Mouse (Mus musculus): ENCODE measurements around the gene Arsg. TPM values are rescaled to one million over a fixed set of nuclear protein-coding genes. Genes with fewer than 3 reads are reported as not detected.

Gene Arsg
- 10 to 100 TPM; 10.6 to 14.2 TPM for total RNA-seq (2021)
- long read RNA-seq, experiment 1, partial matches to known transcripts, result 12 of 17 reads
- long read RNA-seq, experiment 1, other reads (novel, unspliced or antisense), result 2 of 17 reads
- long read RNA-seq, experiment 2, partial matches to known transcripts, result 2 of 4 reads
- long read RNA-seq, experiment 2, other reads (novel, unspliced or antisense), result 2 of 4 reads

DNA sequence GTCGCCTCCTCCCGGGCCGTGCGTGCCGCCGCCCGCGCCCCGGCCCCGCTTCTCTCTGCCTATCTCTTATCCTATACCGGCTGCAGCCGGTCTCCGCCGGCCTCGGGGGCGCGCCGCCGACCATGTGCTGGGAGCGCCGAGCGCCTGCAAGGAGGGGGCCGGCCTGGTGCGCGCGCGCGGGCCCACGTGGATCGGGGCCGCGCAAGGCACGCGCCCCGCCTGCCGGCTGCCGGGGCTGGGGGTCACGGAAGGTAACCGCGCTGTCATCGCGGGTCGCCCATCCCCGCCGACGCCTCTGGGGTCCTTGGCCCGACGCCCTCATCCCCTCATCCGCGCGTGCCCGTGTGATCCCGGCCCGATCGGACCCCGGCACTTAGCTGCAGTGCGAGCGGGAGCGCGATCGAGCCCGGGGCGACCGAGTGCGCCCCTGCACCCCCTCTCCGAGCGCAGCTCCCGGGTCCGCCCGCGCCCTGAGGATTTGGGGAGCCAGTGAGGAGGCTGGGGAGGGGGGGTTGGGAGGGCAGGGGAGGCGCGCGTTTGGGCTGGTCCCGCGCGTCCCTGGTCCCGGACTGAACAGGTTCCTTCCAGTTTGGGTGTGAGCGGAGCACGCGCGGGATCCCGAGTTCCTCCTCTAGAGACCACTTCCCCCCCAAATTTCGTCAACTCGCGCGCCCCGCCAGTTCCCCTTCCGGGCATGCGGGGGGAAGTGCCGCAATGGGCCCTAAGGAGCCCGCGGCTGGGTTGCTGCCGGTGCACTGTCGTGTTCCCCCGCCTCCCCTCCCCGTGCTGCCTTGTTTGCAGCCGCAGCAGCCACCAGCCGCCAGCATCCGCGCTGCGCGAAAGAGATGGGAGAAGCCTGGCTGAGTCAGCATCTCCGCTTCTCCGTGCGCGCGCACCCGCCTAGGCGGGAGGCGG is at the start of gene Arsg, which contains the start of gene Slc16a6:
Arsg (plus strand) TSS at position 204 of the 915 bp plus-strand sequence.
Slc16a6 (minus strand) TSS at position 428 of the 915 bp plus-strand sequence.
- DNase-seq, result peak; percentile 85

DNA sequence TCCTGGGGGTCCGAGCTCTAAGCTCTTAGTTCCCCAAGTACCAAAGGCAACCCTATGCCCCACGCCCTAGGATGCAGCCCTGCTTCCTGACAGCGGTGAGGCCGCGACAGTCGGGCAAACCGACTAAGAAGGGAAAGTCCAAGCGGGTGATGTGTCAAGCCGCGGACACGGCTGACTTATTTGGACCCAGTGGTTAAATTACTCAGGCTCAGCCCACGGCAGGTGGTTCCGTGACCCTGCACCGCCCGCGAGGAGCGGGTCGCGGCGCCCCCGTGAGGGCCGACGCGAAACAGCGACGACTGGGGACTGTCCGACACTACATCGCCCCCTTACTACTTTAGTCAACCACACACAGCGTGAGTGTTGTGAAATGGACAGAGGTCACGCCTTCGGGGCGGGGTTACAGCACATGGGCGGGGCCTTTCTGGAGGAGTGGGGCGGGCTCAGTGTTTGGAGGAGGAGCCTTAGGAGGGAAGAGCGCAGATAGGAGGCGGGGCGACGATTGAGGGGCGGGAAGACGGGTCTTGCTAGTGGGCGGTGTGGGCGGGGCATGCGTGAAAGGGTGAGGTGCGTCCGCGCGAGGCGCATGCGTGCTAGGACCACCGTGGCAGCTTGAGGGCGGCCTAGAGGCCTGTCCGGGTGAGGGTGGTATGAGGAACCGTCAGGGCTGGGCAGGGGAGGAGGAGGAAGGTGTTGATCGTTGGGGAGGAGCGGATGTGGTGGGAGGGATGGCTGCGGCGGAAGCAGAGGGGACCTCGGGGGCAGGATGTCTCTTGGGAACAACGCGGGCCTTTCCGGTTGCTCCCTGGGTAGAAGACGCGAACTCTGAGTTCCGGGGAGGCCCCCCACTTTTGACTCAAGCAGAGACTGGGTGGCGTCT is 47.5 kb upstream of the Arsg start, which contains the start of gene Amz2:
Amz2 (plus strand) TSS at position 555 of the 880 bp plus-strand sequence.
- peak; percentile 99 for DNase-seq

DNA sequence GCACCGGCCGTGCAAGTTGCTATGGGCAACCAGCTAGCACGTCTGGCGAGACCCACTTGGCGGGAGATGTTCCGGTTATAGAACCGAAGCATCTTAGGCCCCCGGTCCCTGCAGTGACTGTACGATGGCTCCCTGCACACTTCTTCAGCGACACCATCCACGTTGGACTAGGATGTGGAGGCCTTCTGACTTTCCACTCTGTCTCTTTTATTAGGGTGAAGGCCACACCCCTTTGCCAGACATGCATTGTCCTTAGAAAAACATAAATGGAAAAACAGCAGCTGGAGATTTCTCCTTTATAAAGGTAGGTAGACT is 46.9 kb upstream of the Arsg start:
- no peak for DNase-seq

DNA sequence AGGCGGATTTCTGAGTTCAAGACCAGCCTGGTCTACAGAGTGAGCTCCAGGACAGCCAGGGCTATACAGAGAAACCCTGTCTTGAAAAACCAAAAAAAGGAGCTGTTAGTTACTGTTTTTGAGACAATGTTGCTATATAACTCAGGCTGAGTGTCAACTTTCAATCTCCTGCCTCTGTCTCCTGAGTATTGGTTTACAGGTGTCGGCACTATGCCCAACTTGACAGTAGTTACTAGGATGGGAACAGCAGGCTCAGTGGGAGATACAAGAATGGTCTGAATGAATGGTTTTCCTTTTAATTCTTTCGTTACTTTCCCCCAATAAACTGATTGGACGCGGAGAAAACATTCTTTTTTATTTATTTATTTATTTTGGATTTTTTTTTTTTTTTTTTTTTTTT is 45.8 kb upstream of the Arsg start:
- DNase-seq, result no peak

DNA sequence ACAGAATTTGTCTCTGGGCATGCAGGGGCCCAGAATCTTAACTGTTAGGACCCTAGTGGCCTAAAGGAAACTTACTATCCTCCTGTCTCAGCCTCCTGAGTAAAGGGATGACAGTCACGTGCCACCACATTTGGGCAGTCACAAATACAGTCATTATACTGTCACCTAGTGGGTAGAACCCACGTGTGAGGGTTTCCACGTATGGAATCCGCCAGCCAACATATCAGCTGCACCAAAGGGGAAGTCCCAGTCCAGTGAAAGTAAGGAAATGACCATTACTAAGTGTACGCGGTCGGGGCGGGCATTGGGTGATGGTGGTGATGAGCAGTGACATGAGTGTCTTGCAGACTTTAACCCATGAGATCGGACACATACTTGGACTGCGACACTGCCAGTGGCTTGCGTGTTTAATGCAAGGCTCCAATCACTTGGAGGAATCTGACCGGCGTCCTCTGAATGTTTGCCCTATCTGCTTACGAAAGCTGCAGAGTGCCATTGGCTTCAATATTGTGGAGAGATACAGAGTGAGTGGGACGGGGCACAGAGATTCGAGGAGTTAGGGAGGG is 38.9 kb upstream of the Arsg start:
- no peak for DNase-seq

DNA sequence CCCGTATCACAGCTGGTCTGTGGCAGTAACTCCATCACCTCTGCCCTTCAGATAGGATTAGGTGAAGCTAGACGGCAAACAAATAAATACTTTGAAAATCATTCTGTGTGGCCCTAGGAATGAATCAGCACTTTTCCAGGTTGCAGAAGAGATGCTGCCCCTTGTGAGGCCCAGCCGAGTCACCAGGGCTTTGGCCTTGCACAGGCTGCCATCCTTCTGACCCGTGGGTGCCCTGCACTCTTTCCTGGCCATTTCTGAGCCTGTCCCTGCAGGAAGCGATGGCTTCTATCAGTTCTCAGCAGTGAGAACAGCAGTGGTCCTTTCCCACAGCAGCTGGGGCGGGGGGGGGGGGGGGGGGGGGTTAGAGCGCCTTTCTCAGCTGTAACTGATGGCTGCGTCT is 36.3 kb upstream of the Arsg start:
- no peak for DNase-seq

DNA sequence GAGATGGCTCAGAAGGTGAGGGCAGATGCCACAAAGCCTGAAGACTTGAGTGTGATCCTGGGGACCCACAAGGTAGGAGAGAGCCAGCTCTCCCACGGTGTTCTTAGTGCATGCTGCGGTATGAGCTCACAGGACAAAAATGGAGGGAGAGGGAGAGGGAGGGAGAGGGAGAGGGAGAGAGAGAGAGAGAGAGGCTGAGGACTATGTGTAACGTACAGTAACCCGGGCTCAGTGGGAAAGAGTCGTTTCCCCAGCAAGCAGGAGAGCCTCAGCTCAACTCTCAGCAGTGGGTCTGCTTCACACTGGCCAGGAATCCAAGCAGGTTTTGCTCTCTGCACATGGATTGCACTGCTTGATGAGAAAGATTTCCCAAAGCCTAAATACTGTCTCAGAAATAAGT is 34.0 kb upstream of the Arsg start:
- DNase-seq, result peak; percentile 7

DNA sequence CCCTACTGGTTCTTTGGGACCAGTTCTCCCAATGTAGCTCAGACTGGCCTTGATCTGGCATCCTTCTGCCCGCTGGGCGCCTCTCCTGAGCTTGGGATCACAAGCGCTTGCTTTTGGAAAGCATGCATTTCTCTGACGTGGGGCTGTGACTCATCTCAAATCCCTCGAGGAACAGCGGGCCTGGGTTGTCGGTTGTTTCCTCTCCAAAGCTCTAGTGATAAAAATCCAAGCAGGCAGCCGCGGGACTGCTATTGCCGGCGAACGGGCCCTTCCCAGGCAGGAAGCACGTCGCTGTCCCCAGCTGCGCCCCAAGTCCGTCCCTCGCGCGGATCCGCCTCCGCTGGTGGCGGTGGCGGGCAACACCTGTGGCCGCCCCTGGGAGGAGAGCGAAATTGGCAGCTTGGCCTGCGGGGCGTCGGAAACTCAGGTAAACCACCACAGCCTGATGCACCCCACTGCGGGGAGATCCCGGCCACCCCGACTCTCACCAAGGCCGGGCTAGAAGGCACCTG is 33.3 kb upstream of the Arsg start:
- DNase-seq, result peak; percentile 85

DNA sequence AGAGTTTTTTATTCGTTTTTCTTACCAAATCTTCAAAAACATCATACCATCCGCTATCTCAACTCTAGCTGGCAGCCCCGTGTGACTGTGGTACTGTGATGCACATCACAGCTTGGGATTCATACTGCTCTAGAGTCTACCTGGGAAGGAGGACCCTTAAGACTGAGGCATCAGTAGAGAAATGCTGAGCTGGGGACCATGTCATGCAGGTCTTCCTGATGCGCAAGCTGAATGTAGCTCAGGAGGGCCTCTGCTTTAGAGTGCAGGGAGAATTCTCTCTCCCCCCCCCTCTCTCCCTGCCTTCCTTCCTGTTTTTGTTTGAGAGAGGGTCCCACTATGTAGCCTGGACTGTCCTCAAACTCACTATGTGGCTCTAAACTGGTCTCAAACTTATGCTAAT is 32.5 kb upstream of the Arsg start:
- DNase-seq, result no peak

DNA sequence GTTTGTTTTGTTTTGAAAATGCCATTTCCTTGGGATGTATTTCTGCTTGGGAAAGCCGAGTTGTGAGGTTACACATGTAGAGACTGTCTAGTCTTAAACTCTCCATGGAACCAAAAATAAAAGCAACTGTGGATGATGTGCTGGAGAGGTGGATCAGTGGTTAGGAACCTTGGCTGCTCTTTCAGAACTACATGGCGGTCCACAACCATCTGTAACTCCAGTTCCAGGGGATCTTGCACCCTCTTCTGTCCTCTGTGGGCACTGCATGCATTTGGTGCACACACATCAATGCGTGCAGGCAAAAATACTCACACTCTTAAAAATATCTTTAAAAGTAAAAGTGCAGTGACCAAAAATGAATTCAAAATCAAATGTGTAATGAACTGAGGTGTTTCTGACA is 32.1 kb upstream of the Arsg start:
- DNase-seq, result peak; percentile 56

DNA sequence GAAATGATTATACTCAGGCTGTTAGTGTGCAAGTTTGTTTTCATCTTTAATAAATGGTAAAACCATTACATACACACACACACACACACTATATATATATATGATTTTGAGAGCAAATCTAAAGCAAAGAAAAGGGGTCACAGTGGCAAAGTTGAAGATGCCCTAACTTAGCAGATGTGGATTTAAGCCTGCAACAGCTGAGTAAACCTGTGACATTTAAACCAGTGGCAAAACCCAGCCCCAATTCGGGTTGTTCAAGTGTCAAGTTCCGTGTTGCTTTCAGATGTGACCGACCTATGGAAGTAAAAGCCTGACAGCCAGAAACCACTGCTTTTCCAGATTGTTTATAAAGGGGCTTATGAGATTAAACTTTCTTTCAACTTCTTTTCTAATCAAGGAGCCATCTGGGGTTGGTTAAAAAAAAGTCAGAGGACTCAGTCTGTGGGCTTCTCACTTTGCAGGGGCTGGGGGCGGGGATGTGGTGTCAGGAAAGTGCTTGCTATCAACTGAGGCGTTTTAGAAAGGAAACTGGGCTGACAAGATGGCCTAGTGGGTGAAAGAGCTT is 30.9 kb upstream of the Arsg start:
- DNase-seq, result no peak

DNA sequence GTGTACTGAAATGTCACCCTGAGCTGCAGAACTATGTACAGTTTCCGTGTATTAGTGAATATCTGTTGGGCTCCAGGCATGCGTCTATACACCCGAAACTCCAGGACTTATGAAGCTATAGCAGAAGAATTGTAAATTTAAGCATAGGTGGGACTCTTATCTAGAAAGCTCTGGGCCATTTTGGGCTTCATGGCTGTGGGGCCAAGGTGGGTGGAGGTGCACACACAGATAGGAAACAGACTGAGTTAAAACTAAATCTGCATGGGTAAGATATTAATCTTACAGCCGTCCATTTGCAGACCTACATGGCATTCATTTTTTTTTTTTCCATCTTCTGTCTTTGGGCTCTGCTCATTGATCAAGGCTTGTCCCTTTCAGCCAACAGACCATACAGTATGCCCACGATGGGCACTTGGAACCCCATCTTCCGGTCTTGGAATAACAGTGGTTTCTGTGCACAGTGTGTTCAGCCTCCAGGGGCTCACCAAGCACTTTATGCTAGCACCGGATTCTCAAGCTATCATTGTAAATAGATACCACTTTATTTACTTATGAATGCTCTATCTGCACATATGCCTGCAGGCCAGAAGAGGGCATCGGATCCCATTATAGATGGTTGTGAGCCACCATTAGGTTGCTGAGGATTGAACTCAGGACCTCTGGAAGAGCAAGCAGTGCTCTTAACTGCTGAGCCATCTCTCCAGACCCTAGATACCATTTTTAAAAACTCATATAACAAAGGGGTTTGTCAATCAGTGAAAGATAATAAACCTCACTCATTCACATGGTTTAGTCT is 29.5 kb upstream of the Arsg start:
- no peak for DNase-seq

DNA sequence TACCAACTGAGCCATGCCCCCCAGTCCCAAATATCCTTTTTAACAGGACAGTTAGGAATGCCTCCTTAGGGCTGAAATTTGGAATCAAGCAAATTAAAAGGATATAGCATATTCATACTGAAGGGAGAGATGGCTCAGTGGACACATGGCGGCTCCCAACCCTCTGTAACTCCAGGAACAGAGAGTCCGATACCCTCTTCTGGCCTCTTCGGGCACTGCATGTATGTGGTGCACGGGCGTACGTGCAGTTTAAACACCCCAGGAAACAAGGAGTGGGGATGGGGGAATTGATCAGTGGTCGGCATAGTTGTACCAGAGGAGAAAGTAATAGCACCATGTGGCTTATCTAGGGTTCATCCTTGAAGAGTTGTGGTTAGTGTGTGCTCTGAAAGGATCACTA is 28.6 kb upstream of the Arsg start:
- DNase-seq, result peak; percentile 38

DNA sequence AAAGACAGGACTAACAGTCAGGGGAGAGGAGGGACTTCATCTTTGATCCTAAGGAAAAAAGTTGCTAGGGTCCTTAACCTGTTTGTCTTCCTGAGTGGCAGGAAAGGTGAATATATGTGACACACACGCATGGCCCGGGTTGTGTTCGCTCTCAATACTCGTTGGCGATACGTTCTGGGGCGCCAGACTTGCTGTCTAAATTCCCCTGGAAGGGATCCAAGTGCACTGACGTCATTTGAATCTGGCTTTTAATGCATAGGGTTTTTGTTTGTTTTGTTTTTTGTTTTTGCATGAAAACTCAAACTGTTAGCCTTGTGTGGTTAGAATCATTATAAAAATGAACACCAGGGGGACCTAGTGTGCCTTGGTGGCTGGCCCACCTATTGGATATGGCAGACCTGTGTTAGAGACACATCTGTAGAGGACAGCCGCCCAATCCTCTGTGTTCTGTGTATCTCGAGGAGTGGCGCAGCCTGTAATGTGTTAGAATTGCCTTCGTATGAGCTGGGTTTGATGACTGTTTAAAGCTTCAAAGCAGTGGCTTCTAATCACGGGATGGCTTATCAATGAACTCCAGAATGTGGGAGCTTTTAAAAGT is 27.6 kb upstream of the Arsg start:
- peak; percentile 28 for DNase-seq

DNA sequence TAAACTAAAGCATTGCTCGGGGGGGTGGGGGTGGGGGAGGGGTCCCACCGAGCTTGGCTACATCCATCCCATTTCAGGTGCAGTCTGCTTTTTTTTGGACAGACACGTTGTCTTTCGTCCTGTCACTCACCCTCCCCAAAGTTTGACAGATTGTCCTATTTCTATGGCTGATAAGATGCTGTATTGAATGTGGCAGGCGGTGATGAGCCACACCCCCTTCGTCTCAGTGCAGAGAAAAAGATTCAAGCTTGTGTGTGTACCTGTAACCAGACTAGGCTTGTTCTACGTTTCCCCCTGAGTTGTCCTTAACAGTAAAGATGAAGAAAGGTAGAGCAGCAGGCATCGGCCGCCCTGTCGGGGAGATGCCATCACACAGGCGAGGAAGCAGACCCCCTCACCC is 22.0 kb upstream of the Arsg start:
- DNase-seq, result no peak

DNA sequence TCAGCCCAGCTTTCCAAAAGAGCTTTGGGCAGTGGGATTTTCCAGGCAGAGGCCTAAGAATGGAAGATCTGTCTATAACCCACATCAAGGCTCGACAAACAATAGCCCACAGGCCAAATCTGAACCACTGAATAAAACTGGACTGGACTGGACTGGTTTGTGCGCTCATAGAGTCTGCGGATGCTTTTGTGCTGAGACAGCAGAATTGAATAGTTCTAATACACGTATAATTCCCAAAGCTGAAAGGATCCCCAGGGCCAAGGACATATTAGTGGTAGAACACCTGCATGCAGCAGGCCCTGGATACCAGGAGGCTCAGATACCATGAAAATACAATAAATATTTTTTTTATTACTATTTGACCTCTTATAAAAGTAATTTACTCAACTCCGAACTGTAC is 16.9 kb upstream of the Arsg start:
- no peak for DNase-seq

DNA sequence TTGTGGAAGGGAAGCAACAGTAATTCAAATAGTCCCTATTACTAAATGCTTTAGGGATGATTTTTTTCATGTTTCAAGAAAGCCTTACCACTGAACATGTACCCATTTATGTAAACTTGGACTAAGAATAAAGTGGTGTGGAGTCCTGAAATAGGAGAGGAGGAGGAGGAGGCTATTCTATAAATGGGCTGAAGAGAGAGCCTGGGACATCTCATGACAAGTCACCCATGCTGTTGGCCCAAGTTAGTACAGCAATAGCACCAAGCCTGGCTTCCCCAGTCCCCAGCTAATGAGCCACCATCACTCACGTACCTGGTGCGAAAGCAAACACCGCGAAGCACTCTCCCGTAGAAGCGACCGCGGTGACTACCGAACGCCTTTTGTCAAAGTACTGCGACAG is 15.0 kb upstream of the Arsg start:
- DNase-seq, result no peak

DNA sequence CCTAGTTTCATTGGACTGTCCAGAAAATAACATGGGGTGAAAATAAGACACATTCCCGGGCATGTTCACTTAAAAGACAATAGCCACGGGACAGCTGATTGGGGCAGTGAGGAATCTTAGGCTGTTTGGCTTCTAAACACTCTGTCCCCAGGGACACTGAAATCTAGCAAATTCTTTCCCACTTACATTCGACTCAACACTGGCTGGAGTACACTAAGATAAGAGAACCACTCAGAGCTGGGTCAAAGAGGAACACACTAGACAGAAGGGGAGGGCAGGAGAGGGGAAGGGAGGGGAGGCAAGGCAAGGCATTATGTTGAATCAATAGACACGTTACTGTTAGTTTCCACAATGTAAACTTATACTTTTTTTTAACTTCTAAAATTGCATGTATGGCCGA is 12.6 kb upstream of the Arsg start:
- DNase-seq, result no peak

DNA sequence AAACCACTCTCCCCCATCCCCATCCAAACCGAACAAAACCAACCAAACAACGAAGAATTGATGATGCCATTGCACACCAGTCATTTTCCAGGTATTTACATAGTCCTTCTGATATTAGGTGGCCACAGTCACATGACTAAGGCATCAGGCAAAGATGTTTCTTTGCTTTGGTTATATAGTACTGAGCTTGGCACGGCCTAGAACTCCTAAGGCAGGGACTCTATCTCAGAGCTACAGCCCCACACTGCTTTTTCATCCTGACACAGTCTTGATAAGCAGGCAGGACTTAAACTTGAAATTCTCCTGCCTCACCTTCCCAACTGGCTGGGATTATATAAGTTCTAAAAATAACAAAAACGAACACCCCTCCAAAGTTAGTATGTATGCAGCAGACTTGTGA is 8.1 kb upstream of the Arsg start:
- no peak for DNase-seq

DNA sequence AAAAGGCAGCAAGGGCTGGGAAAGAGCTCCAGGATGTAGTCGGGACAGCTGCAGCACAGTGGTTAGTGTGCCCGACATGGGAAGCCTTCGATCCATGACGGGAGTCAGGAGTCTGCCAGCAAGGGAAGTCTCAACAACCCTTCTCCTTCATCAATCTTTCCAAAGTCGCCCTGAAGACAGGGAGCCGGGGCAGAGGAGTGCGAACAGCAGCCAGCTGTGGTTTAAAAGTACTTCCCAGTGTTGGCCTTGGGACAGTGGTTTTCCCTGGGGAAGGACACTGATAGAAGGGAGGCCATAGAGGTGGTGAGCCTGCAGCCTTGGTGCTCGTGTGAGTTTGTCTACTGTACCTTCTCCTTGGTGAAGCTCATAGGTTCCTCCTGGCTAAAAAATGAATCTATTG is 6.2 kb upstream of the Arsg start:
- peak; percentile 22 for DNase-seq

DNA sequence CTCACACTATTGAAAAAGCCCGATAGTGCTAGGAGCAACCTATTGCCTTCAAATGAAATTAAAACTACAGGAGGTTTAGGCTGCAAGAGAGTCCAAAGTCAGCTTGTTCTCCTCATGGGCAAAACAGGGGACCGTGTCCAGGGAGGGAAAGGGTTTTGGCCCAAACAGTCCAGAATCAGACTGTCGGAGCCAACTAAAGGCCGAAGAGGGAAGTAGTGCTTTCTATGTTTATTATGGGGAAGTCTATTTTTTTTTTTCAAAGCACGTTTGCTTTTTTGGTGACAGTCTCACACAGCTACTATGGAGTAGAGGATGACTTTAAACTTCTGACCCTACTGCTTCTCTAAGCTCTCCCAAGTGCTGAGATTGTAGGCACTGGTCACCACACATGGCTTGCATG is 5.0 kb upstream of the Arsg start:
- DNase-seq, result no peak
